Mouse (Mus musculus): ENCODE results near the gene Mdk.

Gene Mdk

DNA sequence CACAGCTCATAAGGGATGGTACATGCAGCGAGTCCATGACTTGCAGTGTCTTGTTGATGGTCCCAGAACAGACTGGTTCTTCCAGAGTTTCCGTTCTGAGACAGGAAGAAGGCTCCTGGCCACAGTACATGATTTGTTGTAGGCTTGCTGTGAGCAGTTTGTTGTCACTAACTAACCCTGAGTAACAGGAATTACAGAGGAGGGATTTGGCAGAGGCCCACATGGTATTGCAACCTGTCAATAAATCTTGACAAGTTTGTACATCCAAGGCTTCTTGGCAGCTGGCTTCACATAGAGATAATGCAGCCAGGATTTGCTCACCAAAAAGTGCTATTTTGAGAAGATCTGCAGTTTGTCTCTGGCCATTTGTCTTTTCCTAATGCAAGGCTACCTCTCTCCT is 26.0 kb downstream of the Mdk start:
- DNase-seq = no peak

DNA sequence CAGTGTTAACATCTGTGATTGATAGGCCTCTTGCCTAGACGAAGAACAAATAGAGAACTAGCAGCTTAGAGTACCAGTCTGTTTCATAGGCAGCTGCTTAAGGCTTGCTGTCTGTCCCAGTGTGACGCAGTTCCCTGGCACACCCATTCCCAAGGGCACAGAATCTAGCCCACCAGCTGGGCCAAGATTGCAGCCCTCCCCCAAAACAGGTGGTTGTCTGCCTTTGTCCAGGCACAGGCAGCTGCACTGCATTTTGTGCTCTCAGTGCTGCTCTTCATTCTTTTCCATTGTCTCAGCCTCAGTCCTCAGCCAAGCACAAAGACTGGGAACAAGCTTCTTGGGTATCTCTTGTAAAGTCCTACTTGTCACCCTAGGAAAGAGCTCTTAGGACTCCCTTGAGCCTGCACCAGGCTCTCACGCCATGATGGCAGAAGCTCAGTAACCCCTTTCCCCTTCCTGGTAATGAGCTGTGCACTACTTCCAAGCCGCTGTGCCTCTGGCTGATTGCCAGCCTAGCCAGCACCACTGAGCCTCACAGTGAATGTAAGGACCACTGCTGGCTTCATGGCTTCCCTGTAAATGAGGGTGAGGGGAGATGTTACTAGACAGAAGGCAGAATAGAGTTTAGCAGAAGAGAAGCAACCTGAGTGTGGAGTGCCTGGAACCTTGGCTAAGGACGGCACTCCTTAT is 27.3 kb downstream of the Mdk start:
- no peak for DNase-seq

DNA sequence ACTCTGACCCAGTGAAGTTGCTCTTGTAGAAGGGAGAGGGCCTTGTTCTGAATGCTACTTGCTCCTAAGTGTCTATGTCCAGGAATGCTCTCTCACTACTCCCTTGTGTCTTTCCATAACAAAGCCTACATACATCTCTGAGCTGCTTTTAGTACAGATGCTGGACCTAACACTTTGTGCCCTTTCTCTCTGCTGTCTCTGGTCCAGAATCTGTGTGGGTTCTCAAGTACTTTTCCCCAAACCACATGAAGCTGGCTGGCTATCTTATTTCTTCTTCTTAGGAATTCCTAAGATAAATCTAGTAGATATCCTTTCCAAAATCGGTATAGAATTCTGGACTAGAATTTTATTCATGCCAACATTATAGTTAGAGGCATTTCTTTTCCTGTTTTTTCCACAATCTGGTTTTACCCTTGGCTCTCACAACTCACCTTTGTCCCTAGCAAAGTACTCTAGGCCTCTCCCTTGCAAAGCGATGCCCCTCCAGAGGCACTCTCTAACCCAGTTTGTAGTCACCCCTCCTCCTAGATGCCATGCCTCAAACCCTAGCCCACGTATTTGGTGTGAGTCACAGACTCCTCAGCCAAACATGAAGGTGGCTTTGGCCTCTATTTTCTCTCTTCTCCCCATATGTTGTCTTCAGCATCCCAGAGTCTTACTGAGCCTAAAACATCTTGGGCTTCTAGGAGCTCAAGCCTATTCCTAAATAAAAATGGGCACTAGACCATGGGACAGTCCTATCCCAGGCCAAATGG is 28.7 kb downstream of the Mdk start:
- peak; percentile 62 for DNase-seq

DNA sequence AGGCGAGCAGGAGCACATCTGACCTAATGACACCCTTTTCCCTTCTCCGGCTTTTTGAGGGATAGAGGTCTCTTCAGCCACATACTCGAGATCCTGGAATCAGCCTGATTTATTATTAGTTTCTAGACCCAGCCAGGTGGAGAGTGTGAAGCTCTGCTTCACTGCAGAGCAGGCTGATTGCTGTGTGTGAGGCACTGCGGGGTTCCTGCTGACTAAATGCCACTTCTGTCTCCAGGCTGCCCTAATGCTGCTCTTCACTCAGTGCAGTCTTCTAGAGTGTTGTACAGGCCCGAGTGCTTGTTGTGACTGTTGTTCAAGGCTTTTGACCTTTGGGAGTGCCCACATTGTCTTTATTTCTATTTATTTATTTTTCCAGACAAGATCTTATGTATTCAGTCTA is 29.8 kb downstream of the Mdk start:
- no peak for DNase-seq

DNA sequence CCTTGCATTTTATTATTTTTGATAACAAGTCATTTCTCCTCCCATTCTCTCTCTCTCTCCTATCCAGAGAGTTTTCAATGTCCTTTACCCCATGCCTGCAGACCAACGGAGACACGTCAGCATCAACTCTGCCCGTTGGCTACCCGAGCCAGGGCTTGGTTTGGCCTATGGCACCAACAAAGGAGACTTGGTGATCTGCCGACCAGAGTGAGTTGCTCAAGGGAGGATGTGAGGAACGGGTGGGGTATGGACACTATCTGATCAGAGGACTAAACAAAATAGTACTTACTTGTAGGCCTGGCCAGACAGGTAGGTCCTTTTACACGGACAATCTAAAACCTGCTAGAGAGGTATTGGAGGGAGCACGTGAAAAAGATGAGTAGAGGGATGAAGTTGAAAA is 31.7 kb downstream of the Mdk start:
- no peak for DNase-seq

GRCm38 (mm10) chr2:91899141-91899540 is 33.0 kb downstream of the Mdk start:
- DNase-seq = no peak

- DNase-seq = no peak
Measured at GRCm38 (mm10) chr2:91897968-91898367, 34.1 kb downstream of the Mdk start.

DNA sequence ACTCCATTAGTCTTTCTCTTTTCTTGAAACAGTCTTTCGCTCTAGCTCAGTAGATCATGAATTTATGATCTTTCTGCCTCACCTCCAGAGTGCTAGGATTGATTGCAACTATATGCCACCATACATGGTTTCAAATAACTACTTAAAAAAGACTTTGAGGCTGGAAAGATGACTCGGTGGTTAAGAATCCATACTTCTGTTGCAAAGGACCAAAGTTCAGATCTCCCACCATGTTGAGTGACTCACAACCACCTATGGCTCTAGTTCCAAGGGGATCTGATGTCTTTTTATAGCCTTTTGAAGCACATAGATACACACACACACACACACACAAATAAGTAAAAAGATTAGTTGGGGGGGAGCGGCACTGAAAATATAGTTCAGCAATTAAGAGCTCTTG is 36.7 kb downstream of the Mdk start:
- no peak for DNase-seq

- DNase-seq = no peak
Measured at GRCm38 (mm10) chr2:91894716-91895115, 37.4 kb downstream of the Mdk start.

DNA sequence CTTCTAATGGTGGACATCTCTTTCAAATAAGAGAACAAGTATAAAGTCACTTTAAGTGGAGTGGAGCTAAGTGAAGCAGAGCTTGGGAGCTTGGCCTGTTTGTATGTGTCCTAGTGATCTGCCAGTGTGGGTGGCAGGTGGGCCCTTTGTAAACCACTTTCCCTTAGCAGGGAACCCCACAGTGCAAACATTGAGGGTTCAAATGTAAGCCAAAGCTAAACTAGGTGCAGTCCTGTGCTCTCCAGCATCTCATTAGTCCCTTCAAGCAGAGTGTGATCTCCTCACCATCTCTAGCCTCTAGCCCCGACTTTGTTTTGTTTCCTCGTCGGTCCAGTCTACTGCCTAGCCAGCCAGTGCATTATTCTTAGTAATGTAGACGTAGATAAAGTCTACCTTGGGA is 47.5 kb downstream of the Mdk start:
- no peak for DNase-seq

DNA sequence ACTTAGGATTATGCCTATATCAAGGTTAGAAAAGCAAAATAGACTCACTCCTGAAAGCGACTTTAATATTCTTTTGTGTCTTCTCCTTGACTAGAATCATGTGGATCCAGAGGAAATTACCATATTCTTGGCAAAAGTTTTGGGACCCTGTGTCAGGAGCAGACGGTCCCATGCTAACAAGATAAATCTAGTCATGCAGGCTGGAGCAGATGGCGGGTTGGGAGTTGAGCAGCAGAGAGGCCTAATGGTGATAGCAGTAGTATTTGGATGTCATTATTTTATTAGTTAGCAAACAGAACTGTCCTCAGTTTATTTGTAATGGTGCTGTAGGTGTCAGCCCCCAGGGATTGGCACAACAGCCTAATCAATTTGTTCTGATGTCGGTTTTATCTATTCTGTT is 48.1 kb downstream of the Mdk start:
- DNase-seq = no peak

All from right cerebral cortex, adult 18-20 months (tissue).